Mouse (Mus musculus): ENCODE measurements around the gene Opcml. TPM values are rescaled to one million over a fixed set of nuclear protein-coding genes. Genes with fewer than 3 reads are reported as not detected.

Opcml gene
- polyA plus RNA-seq, 1 experiment from 2014 or later, result 25.1 TPM

- H3K9me3 ChIP-seq, result no peaks in the 10 kb centered on the region
- no peak for ATAC-seq (ENCODE audit: low FRiP score)
- H3K4me3 ChIP-seq, result no peak overlapping the region
- H3K4me2 ChIP-seq, result no peak overlapping the region
- H3K4me1 ChIP-seq (replicated peaks), result no peaks in the 10 kb centered on the region
- H3K27me3 ChIP-seq, result no peaks in the 10 kb centered on the region; the same call in 1 of the 2 replicates
- H3K36me3 ChIP-seq, result no peaks in the 10 kb centered on the region
- H3K9ac ChIP-seq, result no peak overlapping the region
- H3K27ac ChIP-seq, result no peak overlapping the region
- WGBS, result 69% methylated on average over 1 of the region's 1 CpGs
Observed at GRCm38 (mm10) chr9:28319802-28320201, 529.2 kb downstream of the Opcml start.

GRCm38 (mm10) chr9:28327985-28328384, 537.4 kb downstream of the Opcml start:
- WGBS, result 22% methylated on average over 4 of the region's 4 CpGs
- no peak overlapping the region for H3K4me3 ChIP-seq
- no peak overlapping the region for H3K4me2 ChIP-seq
- no peak for ATAC-seq (ENCODE audit: low FRiP score)
- H3K27ac ChIP-seq, result peak overlapping the region; percentile 30; the same call in 1 of the 2 replicates
- H3K9ac ChIP-seq, result 0 out of 2 replicates have a peak overlapping the region, but pooled peaks have one; percentile 15
- peaks cover 10% of the 10 kb centered on the region for H3K4me1 ChIP-seq (replicated peaks)
- H3K9me3 ChIP-seq, result no peaks in the 10 kb centered on the region
- no peaks in the 10 kb centered on the region for H3K36me3 ChIP-seq
- H3K27me3 ChIP-seq, result no peaks in the 10 kb centered on the region

- Histone ChIP-seq H3K36me3 (no peaks in the 10 kb centered on the region), H3K4me3 (no peak overlapping the region), H3K9me3 (no peaks in the 10 kb centered on the region), H3K4me2 (no peak overlapping the region), H3K4me1 (replicated peaks) (peaks cover 10% of the 10 kb centered on the region), H3K9ac (no peak overlapping the region), H3K27me3 (no peaks in the 10 kb centered on the region), H3K27ac (peak overlapping the region; percentile 44; the same call in 1 of the 2 replicates)
- ATAC-seq (ENCODE audit: low FRiP score), result no peak; the same call in 1 of the 2 replicates
- 91% methylated on average over 2 of the region's 2 CpGs for WGBS
Observed at GRCm38 (mm10) chr9:28328434-28328833, 537.9 kb downstream of the Opcml start.

- no peak overlapping the region for H3K4me3 ChIP-seq
- no peaks in the 10 kb centered on the region for H3K9me3 ChIP-seq
- peaks cover 10% of the 10 kb centered on the region for H3K4me1 ChIP-seq (replicated peaks)
- no peak overlapping the region for H3K4me2 ChIP-seq
- H3K9ac ChIP-seq, result no peak overlapping the region
- no peak overlapping the region for H3K27ac ChIP-seq
- no peaks in the 10 kb centered on the region for H3K27me3 ChIP-seq
- H3K36me3 ChIP-seq, result no peaks in the 10 kb centered on the region
- ATAC-seq (ENCODE audit: low FRiP score), result no peak
Observed at GRCm38 (mm10) chr9:28329477-28329876, 538.9 kb downstream of the Opcml start.

- Histone ChIP-seq H3K9ac (no peak overlapping the region), H3K9me3 (no peaks in the 10 kb centered on the region), H3K4me3 (peak overlapping the region; percentile 17; the same call in 1 of the 2 replicates), H3K27ac (peak overlapping the region; percentile 61), H3K27me3 (no peaks in the 10 kb centered on the region), H3K4me2 (peak overlapping the region; percentile 38), H3K36me3 (no peaks in the 10 kb centered on the region), H3K4me1 (replicated peaks) (peaks cover 15% of the 10 kb centered on the region)
- 21% methylated on average over 10 of the region's 10 CpGs for WGBS
- ATAC-seq (ENCODE audit: low FRiP score), result peak; percentile 83; the same call in 1 of the 2 replicates
Observed at GRCm38 (mm10) chr9:28336511-28337208, 546.1 kb downstream of the Opcml start.

GRCm38 (mm10) chr9:28337837-28338236, 547.3 kb downstream of the Opcml start:
- Histone ChIP-seq H3K4me1 (replicated peaks) (peaks cover 15% of the 10 kb centered on the region), H3K27me3 (no peaks in the 10 kb centered on the region), H3K9ac (no peak overlapping the region), H3K9me3 (no peaks in the 10 kb centered on the region), H3K27ac (no peak overlapping the region), H3K4me2 (no peak overlapping the region), H3K4me3 (no peak overlapping the region), H3K36me3 (no peaks in the 10 kb centered on the region)
- 64% methylated on average over 2 of the region's 2 CpGs for WGBS
- ATAC-seq (ENCODE audit: low FRiP score), result no peak; the same call in 1 of the 2 replicates

- no peaks in the 10 kb centered on the region for H3K36me3 ChIP-seq
- H3K9me3 ChIP-seq, result no peaks in the 10 kb centered on the region
- no peak overlapping the region for H3K27ac ChIP-seq
- H3K27me3 ChIP-seq, result no peaks in the 10 kb centered on the region
- H3K9ac ChIP-seq, result no peak overlapping the region
- no peak overlapping the region for H3K4me3 ChIP-seq
- H3K4me1 ChIP-seq (replicated peaks), result peaks cover 4% of the 10 kb centered on the region; the same call in 1 of the 2 replicates
- 0 out of 2 replicates have a peak, but pooled peaks have one; percentile 57 for ATAC-seq (ENCODE audit: low FRiP score)
- H3K4me2 ChIP-seq, result no peak overlapping the region
Observed at GRCm38 (mm10) chr9:28354978-28355377, 564.4 kb downstream of the Opcml start.

- H3K27ac ChIP-seq, result no peak overlapping the region
- 65% methylated on average over 3 of the region's 3 CpGs for WGBS
- H3K27me3 ChIP-seq, result no peaks in the 10 kb centered on the region
- no peak overlapping the region for H3K9ac ChIP-seq
- peaks cover 4% of the 10 kb centered on the region; the same call in 1 of the 2 replicates for H3K4me1 ChIP-seq (replicated peaks)
- no peak overlapping the region for H3K4me3 ChIP-seq
- no peak for ATAC-seq (ENCODE audit: low FRiP score)
- no peaks in the 10 kb centered on the region for H3K36me3 ChIP-seq
- H3K9me3 ChIP-seq, result no peaks in the 10 kb centered on the region
- H3K4me2 ChIP-seq, result no peak overlapping the region
Observed at GRCm38 (mm10) chr9:28357946-28358345, 567.4 kb downstream of the Opcml start.

- Histone ChIP-seq H3K27me3 (no peaks in the 10 kb centered on the region), H3K9ac (no peak overlapping the region), H3K4me3 (no peak overlapping the region), H3K9me3 (no peaks in the 10 kb centered on the region), H3K27ac (no peak overlapping the region), H3K4me2 (no peak overlapping the region), H3K4me1 (replicated peaks) (peaks cover 4% of the 10 kb centered on the region; the same call in 1 of the 2 replicates), H3K36me3 (no peaks in the 10 kb centered on the region)
- 88% methylated on average over 2 of the region's 2 CpGs for WGBS
- no peak for ATAC-seq (ENCODE audit: low FRiP score)
Observed at GRCm38 (mm10) chr9:28360691-28361090, 570.1 kb downstream of the Opcml start.

- peak; percentile 65; the same call in 1 of the 2 replicates for ATAC-seq (ENCODE audit: low FRiP score)
- H3K27ac ChIP-seq, result peak overlapping the region; percentile 36
Observed at GRCm38 (mm10) chr9:28364473-28365159, 574.0 kb downstream of the Opcml start.

GRCm38 (mm10) chr9:28365160-28365473, 574.5 kb downstream of the Opcml start:
- H3K9ac ChIP-seq, result no peak overlapping the region
- no peaks in the 10 kb centered on the region for H3K4me1 ChIP-seq (replicated peaks)
- H3K9me3 ChIP-seq, result no peaks in the 10 kb centered on the region
- no peak overlapping the region for H3K4me3 ChIP-seq
- H3K27me3 ChIP-seq, result no peaks in the 10 kb centered on the region
- peak overlapping the region; percentile 5; the same call in 1 of the 2 replicates for H3K27ac ChIP-seq
- H3K4me2 ChIP-seq, result no peak overlapping the region
- WGBS, result 40% methylated on average over 2 of the region's 2 CpGs
- H3K36me3 ChIP-seq, result no peaks in the 10 kb centered on the region
- ATAC-seq (ENCODE audit: low FRiP score), result peak; percentile 57; the same call in 1 of the 2 replicates

More at GRCm38 (mm10) chr9:28364473-28365159, 574.0 kb downstream of the Opcml start:
- Histone ChIP-seq H3K4me2 (no peak overlapping the region), H3K36me3 (no peaks in the 10 kb centered on the region), H3K27me3 (no peaks in the 10 kb centered on the region), H3K4me3 (no peak overlapping the region), H3K9me3 (no peaks in the 10 kb centered on the region), H3K4me1 (replicated peaks) (no peaks in the 10 kb centered on the region), H3K9ac (no peak overlapping the region)
- 45% methylated on average over 10 of the region's 10 CpGs for WGBS

- no peak for ATAC-seq (ENCODE audit: low FRiP score)
- Histone ChIP-seq H3K4me2 (no peak overlapping the region), H3K4me3 (no peak overlapping the region), H3K27ac (no peak overlapping the region), H3K36me3 (no peaks in the 10 kb centered on the region), H3K4me1 (replicated peaks) (peaks cover 6% of the 10 kb centered on the region; the same call in 1 of the 2 replicates), H3K27me3 (0 out of 2 replicates have a peak, but pooled peaks cover 6% of the 10 kb centered on the region), H3K9ac (no peak overlapping the region), H3K9me3 (no peaks in the 10 kb centered on the region)
- 48% methylated on average over 5 of the region's 5 CpGs for WGBS
Observed at GRCm38 (mm10) chr9:28386527-28387175, 596.1 kb downstream of the Opcml start.

All from hindbrain, embryonic 13.5 days (tissue).